In genomic region chr1:178399879-178400278, GRCm38 (mm10) we compare ENCODE assay signal across 22 mouse cellular contexts. TPM values are rescaled to one million over a fixed set of nuclear protein-coding genes. Genes with fewer than 3 reads are reported as not detected.
DNase-seq lines count a peak whose midpoint lies in the region; ATAC-seq and TF ChIP-seq lines count a peak whose summit lies in the region.
"Had no signal": no experiment of that assay in that cellular context is flagged by ENCODE, and none has a peak within 500 bp of the region (broad histone marks: within the 10 kb centered on the region; RNA-seq: fewer than 3 reads in every experiment).

No protein-coding gene starts in this region.

- no peak overlapping the region for H3K4me2 ChIP-seq in heart, embryonic 11.5 days
- no peak overlapping the region for H3K4me2 ChIP-seq in midbrain, embryonic 13.5 days (replicated peaks)
- no peak overlapping the region for H3K4me2 ChIP-seq in forebrain, embryonic 14.5 days (ENCODE audit: low read length)
- H3K4me2 ChIP-seq in midbrain, postnatal 0 days (ENCODE audit: low read depth, low read length, poor library complexity, severe bottlenecking), result no peak overlapping the region
- H3K4me2 ChIP-seq: embryonic facial prominence, embryonic 13.5 days; kidney, embryonic 15.5 days; liver, embryonic 13.5 days; lung, embryonic 14.5 days; neural tube, embryonic 13.5 days had no signal

- peak overlapping the region; percentile 16; the same call in 1 of the 2 replicates for H3K9ac ChIP-seq in heart, embryonic 11.5 days (ENCODE audit: low read depth, low read length)
- no peak overlapping the region for H3K9ac ChIP-seq in midbrain, embryonic 13.5 days (replicated peaks)
- no peak overlapping the region; the same call in 1 of the 2 replicates for H3K9ac ChIP-seq in forebrain, embryonic 14.5 days (ENCODE audit: low read length)
- H3K9ac ChIP-seq in midbrain, postnatal 0 days (replicated peaks; ENCODE audit: low read length, poor library complexity, severe bottlenecking), result no peak overlapping the region
- H3K9ac ChIP-seq: kidney, embryonic 15.5 days; liver, embryonic 13.5 days; lung, embryonic 14.5 days; neural tube, embryonic 13.5 days had no signal

- no peak for TF ChIP-seq CTCF in midbrain, postnatal 0 days (IDR thresholded peaks at IDR 0.05)

- DNase-seq in heart, postnatal 14 days, result no peak
- no peak for DNase-seq in midbrain, embryonic 10.5 days (ENCODE audit: low spot score)
- DNase-seq in forebrain, embryonic 14.5 days (ENCODE audit: low spot score), result peak; percentile 17
- DNase-seq in midbrain, postnatal 0 days (ENCODE audit: low spot score), result peak; percentile 21
- no peak for DNase-seq in embryo, embryonic 9.5 days (ENCODE audit: extremely low spot score)
- DNase-seq in layer of hippocampus, postnatal 14 days (ENCODE audit: low spot score in 2 of 2), result no peak
- DNase-seq: cerebellum, adult 11-12 months; cerebellum, postnatal 10 days; kidney, postnatal 36 days; liver, embryonic 13.5 days; lung, embryonic 14.5 days had no signal

- intact Hi-C loops in heart, postnatal 14 days (cut with DNase I), result no loop called here

- WGBS in heart, embryonic 11.5 days (ENCODE audit: insufficient replicate concordance), result 78% methylated on average over 6 of the region's 6 CpGs
- WGBS in midbrain, embryonic 13.5 days, result 67% methylated on average over 6 of the region's 6 CpGs
- 80% methylated on average over 6 of the region's 6 CpGs for WGBS in midbrain, embryonic 10.5 days
- 46% methylated on average over 6 of the region's 6 CpGs for WGBS in forebrain, embryonic 14.5 days
- WGBS in midbrain, postnatal 0 days, result 60% methylated on average over 6 of the region's 6 CpGs

- no peaks in the 10 kb centered on the region for H3K9me3 ChIP-seq in heart, embryonic 11.5 days (replicated peaks; ENCODE audit: control insufficient read depth, low read length)
- H3K9me3 ChIP-seq in midbrain, embryonic 13.5 days, result no peaks in the 10 kb centered on the region
- H3K9me3 ChIP-seq in midbrain, embryonic 10.5 days (replicated peaks), result no peaks in the 10 kb centered on the region
- no peaks in the 10 kb centered on the region for H3K9me3 ChIP-seq in forebrain, embryonic 14.5 days (replicated peaks; ENCODE audit: control insufficient read depth, low read length)
- no peaks in the 10 kb centered on the region for H3K9me3 ChIP-seq in midbrain, postnatal 0 days (ENCODE audit: low read length)
- H3K9me3 ChIP-seq: embryonic facial prominence, embryonic 13.5 days; kidney, embryonic 15.5 days; liver, embryonic 13.5 days; neural tube, embryonic 13.5 days had no signal

- no peaks in the 10 kb centered on the region for H3K4me1 ChIP-seq in heart, embryonic 11.5 days (ENCODE audit: control insufficient read depth, insufficient read depth, low read length)
- no peaks in the 10 kb centered on the region for H3K4me1 ChIP-seq in midbrain, embryonic 13.5 days (replicated peaks)
- peaks cover 4% of the 10 kb centered on the region; the same call in 1 of the 2 replicates for H3K4me1 ChIP-seq in midbrain, embryonic 10.5 days
- H3K4me1 ChIP-seq in forebrain, embryonic 14.5 days (ENCODE audit: control insufficient read depth, insufficient read depth, low read length), result 0 out of 2 replicates have a peak, but pooled peaks cover 5% of the 10 kb centered on the region
- H3K4me1 ChIP-seq in midbrain, postnatal 0 days (ENCODE audit: insufficient read depth, low read length), result no peaks in the 10 kb centered on the region
- H3K4me1 ChIP-seq: kidney, embryonic 15.5 days; neural tube, embryonic 13.5 days had no signal

- H3K4me3 ChIP-seq in heart, embryonic 11.5 days (ENCODE audit: low read depth, low read length), result no peak overlapping the region
- no peak overlapping the region for H3K4me3 ChIP-seq in midbrain, embryonic 13.5 days (replicated peaks)
- H3K4me3 ChIP-seq in midbrain, embryonic 10.5 days, result no peak overlapping the region
- H3K4me3 ChIP-seq in forebrain, embryonic 14.5 days (ENCODE audit: low read depth, low read length), result no peak overlapping the region
- no peak overlapping the region for H3K4me3 ChIP-seq in midbrain, postnatal 0 days (ENCODE audit: low read depth, low read length)
- H3K4me3 ChIP-seq: embryonic facial prominence, embryonic 13.5 days; erythroblast, embryonic 14.5 days; kidney, embryonic 15.5 days; liver, embryonic 13.5 days; megakaryocyte, embryonic 14.5 days; neural tube, embryonic 13.5 days had no signal

- ATAC-seq in heart, embryonic 11.5 days (replicated peaks; ENCODE audit: insufficient number of reproducible peaks, low FRiP score, low TSS enrichment), result no peak
- no peak for ATAC-seq in midbrain, embryonic 13.5 days
- peak; percentile 58 for ATAC-seq in forebrain, embryonic 14.5 days
- no peak for ATAC-seq in midbrain, postnatal 0 days (ENCODE audit: low FRiP score)
- ATAC-seq: intestine, embryonic 16.5 days; Patski had no signal

- H3K27me3 ChIP-seq in heart, embryonic 11.5 days (ENCODE audit: control insufficient read depth, insufficient read depth, low read length), result no peaks in the 10 kb centered on the region
- no peaks in the 10 kb centered on the region for H3K27me3 ChIP-seq in midbrain, embryonic 13.5 days
- H3K27me3 ChIP-seq in midbrain, embryonic 10.5 days (ENCODE audit: low read depth, poor library complexity, severe bottlenecking), result no peaks in the 10 kb centered on the region
- H3K27me3 ChIP-seq in forebrain, embryonic 14.5 days (replicated peaks; ENCODE audit: control insufficient read depth, insufficient read depth, low read length), result no peaks in the 10 kb centered on the region
- H3K27me3 ChIP-seq in midbrain, postnatal 0 days (ENCODE audit: insufficient read depth, low read length), result no peaks in the 10 kb centered on the region
- H3K27me3 ChIP-seq: CH12.LX; embryonic facial prominence, embryonic 13.5 days; kidney, embryonic 15.5 days; liver, embryonic 13.5 days; neural tube, embryonic 13.5 days; Patski had no signal

- no peak overlapping the region for H3K27ac ChIP-seq in heart, embryonic 11.5 days (ENCODE audit: low read depth, low read length)
- peak overlapping the region; percentile 58; the same call in 1 of the 2 replicates for H3K27ac ChIP-seq in midbrain, embryonic 13.5 days
- H3K27ac ChIP-seq in midbrain, embryonic 10.5 days (replicated peaks), result no peak overlapping the region
- peak overlapping the region; percentile 3; the same call in 1 of the 2 replicates for H3K27ac ChIP-seq in forebrain, embryonic 14.5 days (ENCODE audit: low read depth, low read length)
- H3K27ac ChIP-seq in midbrain, postnatal 0 days (ENCODE audit: low read depth, low read length), result no peak overlapping the region
- H3K27ac ChIP-seq: embryonic facial prominence, embryonic 13.5 days; kidney, embryonic 15.5 days; liver, embryonic 13.5 days; neural tube, embryonic 13.5 days had no signal

- H3K36me3 ChIP-seq in heart, embryonic 11.5 days (ENCODE audit: control insufficient read depth, insufficient read depth, low read length), result no peaks in the 10 kb centered on the region
- H3K36me3 ChIP-seq in midbrain, embryonic 13.5 days, result no peaks in the 10 kb centered on the region
- H3K36me3 ChIP-seq in midbrain, embryonic 10.5 days, result no peaks in the 10 kb centered on the region
- no peaks in the 10 kb centered on the region for H3K36me3 ChIP-seq in forebrain, embryonic 14.5 days (ENCODE audit: control insufficient read depth, insufficient read depth, low read length)
- H3K36me3 ChIP-seq in midbrain, postnatal 0 days (ENCODE audit: insufficient read depth, low read length), result no peaks in the 10 kb centered on the region
- H3K36me3 ChIP-seq: embryonic facial prominence, embryonic 13.5 days; G1E; kidney, embryonic 15.5 days; liver, embryonic 13.5 days; neural tube, embryonic 13.5 days had no signal

RNA-seq across cellular contexts. Expression of gene Efcab2, which starts 6.0 kb away (rescaled TPM):
- 10.7 and 12.7 TPM in 2 replicates for polyA plus RNA-seq in heart, embryonic 11.5 days (2014; fragmentation: Nextera tagmentation; extraction: Ambion mirVana)
- 10 to 100 TPM; 49.9 to 50.0 TPM for total RNA-seq in heart, postnatal 14 days (2021)
- polyA plus RNA-seq in midbrain, embryonic 13.5 days (2015; fragmentation: Nextera tagmentation; extraction: Ambion mirVana), result 8.8 and 9.0 TPM in 2 replicates
- polyA plus RNA-seq in midbrain, embryonic 10.5 days (2016; fragmentation: Nextera tagmentation; extraction: Ambion mirVana), result 7.9 and 8.0 TPM in 2 replicates
- polyA plus RNA-seq in forebrain, embryonic 14.5 days (2014; fragmentation: Nextera tagmentation; extraction: Ambion mirVana), result 5.9 and 7.6 TPM in 2 replicates
- 5.9 and 8.2 TPM in 2 replicates for total RNA-seq in midbrain, postnatal 0 days (2014; rRNA removed)
- 11.2 and 13.4 TPM in 2 replicates for polyA plus RNA-seq in midbrain, postnatal 0 days (2015; fragmentation: Nextera tagmentation; extraction: Ambion mirVana)
- 10 to 100 TPM in 1 of 2 experiments, 1 to 10 TPM in 1; 9.9 to 11.9 TPM for total RNA-seq in layer of hippocampus, postnatal 14 days (2021)

Comparison
In these comparisons a context has a peak if more than half of its experiments do, and no peak if none do; other contexts are left out.
1. H3K27ac ChIP-seq: peak in midbrain, embryonic 13.5 days (single experiment) and forebrain, embryonic 14.5 days (single experiment); none in heart, embryonic 11.5 days (single experiment), midbrain, embryonic 10.5 days (single experiment) and midbrain, postnatal 0 days (single experiment).
2. DNase-seq: peak in forebrain, embryonic 14.5 days (single experiment) and midbrain, postnatal 0 days (single experiment); none in heart, postnatal 14 days (0 of 2), midbrain, embryonic 10.5 days (single experiment), embryo, embryonic 9.5 days (single experiment) and layer of hippocampus, postnatal 14 days (0 of 2).